Comparison of ENCODE assay signal across 19 mouse cellular contexts in the genomic region with DNA sequence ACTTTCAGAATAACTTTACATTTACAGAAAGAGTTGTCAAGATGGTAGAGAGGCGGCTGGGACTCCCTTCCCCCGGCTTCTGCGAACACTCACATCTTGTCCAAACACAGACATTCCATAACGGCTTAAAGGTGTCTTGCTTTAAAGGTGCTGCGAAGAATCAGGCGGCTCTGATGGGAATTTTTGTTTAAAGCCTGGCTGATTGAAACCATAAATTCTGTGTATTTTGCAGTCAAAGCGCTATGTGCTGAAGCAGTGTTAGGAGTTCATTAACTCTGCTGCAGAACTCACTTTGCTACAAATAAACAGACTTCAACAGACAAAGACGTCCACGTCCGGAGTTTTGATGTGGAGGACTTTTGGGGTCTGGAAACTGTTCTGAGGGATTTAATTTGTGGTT. TPM values are rescaled to one million over a fixed set of nuclear protein-coding genes. Genes with fewer than 3 reads are reported as not detected.
A peak's percentile ranks its signal among the peaks of the same experiment; 100 is the strongest.
DNase-seq lines count a peak whose midpoint lies in the region; ATAC-seq lines count a peak whose summit lies in the region.
"Had no signal": no experiment of that assay in that cellular context is flagged by ENCODE, and none has a peak within 500 bp of the region (broad histone marks: within the 10 kb centered on the region; RNA-seq: fewer than 3 reads in every experiment).

No protein-coding gene starts in this region.

- ATAC-seq in heart, embryonic 11.5 days (replicated peaks; ENCODE audit: insufficient number of reproducible peaks, low FRiP score, low TSS enrichment), result no peak
- no peak for ATAC-seq in lung, embryonic 15.5 days (ENCODE audit: borderline replicate concordance, extremely low read depth, low FRiP score, low TSS enrichment)
- no peak for ATAC-seq in embryonic facial prominence, embryonic 13.5 days (ENCODE audit: insufficient number of reproducible peaks, insufficient read depth, low FRiP score, low TSS enrichment, low read depth)
- no peak for ATAC-seq in limb, embryonic 13.5 days (ENCODE audit: low FRiP score, low read depth)
- ATAC-seq in hindbrain, embryonic 13.5 days (ENCODE audit: low FRiP score), result no peak
- ATAC-seq: forebrain, postnatal 0 days; midbrain, embryonic 16.5 days had no signal

- no peaks in the 10 kb centered on the region for H3K9me3 ChIP-seq in heart, embryonic 11.5 days (replicated peaks; ENCODE audit: control insufficient read depth, low read length)
- H3K9me3 ChIP-seq in lung, embryonic 15.5 days, result no peaks in the 10 kb centered on the region
- H3K9me3 ChIP-seq in embryonic facial prominence, embryonic 13.5 days, result no peaks in the 10 kb centered on the region
- H3K9me3 ChIP-seq in limb, embryonic 13.5 days, result no peaks in the 10 kb centered on the region
- no peaks in the 10 kb centered on the region for H3K9me3 ChIP-seq in hindbrain, embryonic 13.5 days

- no peak for DNase-seq in heart, postnatal 36 days
- no peak for DNase-seq in lung, postnatal 4 days
- DNase-seq in left cerebral cortex, postnatal 36 days (ENCODE audit: low spot score in 2 of 2), result no peak
- DNase-seq: B cell, adult 2 months; cerebellum, adult 11-12 months; forebrain, postnatal 0 days; gastrocnemius, postnatal 14 days; kidney, adult 18-20 months; right cerebral cortex, postnatal 14 days; thymus, adult 18-20 months had no signal

- no peak overlapping the region for H3K4me3 ChIP-seq in heart, embryonic 11.5 days (ENCODE audit: low read depth, low read length)
- H3K4me3 ChIP-seq in lung, embryonic 15.5 days, result no peak overlapping the region
- no peak overlapping the region for H3K4me3 ChIP-seq in embryonic facial prominence, embryonic 13.5 days
- H3K4me3 ChIP-seq in limb, embryonic 13.5 days, result no peak overlapping the region
- no peak overlapping the region for H3K4me3 ChIP-seq in hindbrain, embryonic 13.5 days

- H3K27ac ChIP-seq in heart, embryonic 11.5 days (ENCODE audit: low read depth, low read length), result peak overlapping the region; percentile 16; the same call in 1 of the 2 replicates
- peak overlapping the region; percentile 7; the same call in 1 of the 2 replicates for H3K27ac ChIP-seq in lung, embryonic 15.5 days
- peak overlapping the region; percentile 87 for H3K27ac ChIP-seq in embryonic facial prominence, embryonic 13.5 days
- peak overlapping the region; percentile 83 for H3K27ac ChIP-seq in limb, embryonic 13.5 days
- H3K27ac ChIP-seq in hindbrain, embryonic 13.5 days, result no peak overlapping the region
- H3K27ac ChIP-seq: liver, embryonic 14.5 days; macrophage had no signal

- WGBS in heart, embryonic 11.5 days (ENCODE audit: insufficient replicate concordance), result 52% methylated on average over 10 of the region's 10 CpGs
- WGBS in lung, embryonic 15.5 days, result 19% methylated on average over 10 of the region's 10 CpGs
- 17% methylated on average over 10 of the region's 10 CpGs for WGBS in embryonic facial prominence, embryonic 13.5 days
- WGBS in limb, embryonic 13.5 days, result 11% methylated on average over 10 of the region's 10 CpGs
- WGBS in hindbrain, embryonic 13.5 days, result 76% methylated on average over 10 of the region's 10 CpGs

- intact Hi-C loops in heart, postnatal 36 days (cut with DNase I), result loop anchor here (5.0 kb wide), 1 partner anchor 384 kb away; no protein-coding TSS in a partner anchor
- intact Hi-C loops in left cerebral cortex, postnatal 36 days (cut with DNase I), result no loop called here

- H3K27me3 ChIP-seq in heart, embryonic 11.5 days (ENCODE audit: control insufficient read depth, insufficient read depth, low read length), result no peaks in the 10 kb centered on the region
- no peaks in the 10 kb centered on the region for H3K27me3 ChIP-seq in lung, embryonic 15.5 days
- no peaks in the 10 kb centered on the region for H3K27me3 ChIP-seq in embryonic facial prominence, embryonic 13.5 days
- H3K27me3 ChIP-seq in limb, embryonic 13.5 days, result no peaks in the 10 kb centered on the region
- no peaks in the 10 kb centered on the region for H3K27me3 ChIP-seq in hindbrain, embryonic 13.5 days

- no peak overlapping the region for H3K4me2 ChIP-seq in heart, embryonic 11.5 days
- H3K4me2 ChIP-seq in lung, embryonic 15.5 days, result no peak overlapping the region
- H3K4me2 ChIP-seq in embryonic facial prominence, embryonic 13.5 days, result peak overlapping the region; percentile 27
- peak overlapping the region; percentile 12; the same call in 1 of the 2 replicates for H3K4me2 ChIP-seq in limb, embryonic 13.5 days (replicated peaks)
- H3K4me2 ChIP-seq in hindbrain, embryonic 13.5 days, result no peak overlapping the region

- H3K4me1 ChIP-seq in heart, embryonic 11.5 days (ENCODE audit: control insufficient read depth, insufficient read depth, low read length), result peaks cover 15% of the 10 kb centered on the region
- peaks cover 12% of the 10 kb centered on the region for H3K4me1 ChIP-seq in lung, embryonic 15.5 days
- H3K4me1 ChIP-seq in embryonic facial prominence, embryonic 13.5 days, result peaks cover 40% of the 10 kb centered on the region
- peaks cover 35% of the 10 kb centered on the region for H3K4me1 ChIP-seq in limb, embryonic 13.5 days
- H3K4me1 ChIP-seq in hindbrain, embryonic 13.5 days (replicated peaks), result peaks cover 4% of the 10 kb centered on the region

- H3K9ac ChIP-seq in heart, embryonic 11.5 days (ENCODE audit: low read depth, low read length), result no peak overlapping the region
- H3K9ac ChIP-seq in lung, embryonic 15.5 days, result no peak overlapping the region
- no peak overlapping the region for H3K9ac ChIP-seq in embryonic facial prominence, embryonic 13.5 days
- no peak overlapping the region; the same call in 1 of the 2 replicates for H3K9ac ChIP-seq in limb, embryonic 13.5 days
- no peak overlapping the region for H3K9ac ChIP-seq in hindbrain, embryonic 13.5 days
- H3K9ac ChIP-seq: forebrain, postnatal 0 days; liver, embryonic 14.5 days had no signal

- H3K36me3 ChIP-seq in heart, embryonic 11.5 days (ENCODE audit: control insufficient read depth, insufficient read depth, low read length), result no peaks in the 10 kb centered on the region
- no peaks in the 10 kb centered on the region for H3K36me3 ChIP-seq in lung, embryonic 15.5 days
- no peaks in the 10 kb centered on the region for H3K36me3 ChIP-seq in embryonic facial prominence, embryonic 13.5 days
- no peaks in the 10 kb centered on the region for H3K36me3 ChIP-seq in limb, embryonic 13.5 days
- H3K36me3 ChIP-seq in hindbrain, embryonic 13.5 days, result no peaks in the 10 kb centered on the region

RNA-seq across cellular contexts. Expression of a gene that starts 3.1 kb away (rescaled TPM):
- 8.3 and 11.7 TPM in 2 replicates for polyA plus RNA-seq in heart, embryonic 11.5 days (2014; fragmentation: Nextera tagmentation; extraction: Ambion mirVana)
- total RNA-seq in heart, postnatal 36 days (2021), result not detected
- 6.6 and 10.5 TPM in 2 replicates for polyA plus RNA-seq in lung, embryonic 15.5 days (2015; fragmentation: Nextera tagmentation; extraction: Ambion mirVana)
- polyA plus RNA-seq in embryonic facial prominence, embryonic 13.5 days (2015; fragmentation: Nextera tagmentation; extraction: Ambion mirVana), result 6.3 and 6.4 TPM in 2 replicates
- polyA plus RNA-seq in limb, embryonic 13.5 days (2015; fragmentation: Nextera tagmentation; extraction: Ambion mirVana), result 10.4 and 11.1 TPM in 2 replicates
- 1 to 10 TPM in 1 of 2 experiments, under 1 TPM in 1; 0.70 to 3.1 TPM for total RNA-seq in left cerebral cortex, postnatal 36 days (2021)
- 6.9 and 8.7 TPM in 2 replicates for polyA plus RNA-seq in hindbrain, embryonic 13.5 days (2015; fragmentation: Nextera tagmentation; extraction: Ambion mirVana)

RNA-seq across cellular contexts. Expression of a gene that starts 28.6 kb away (rescaled TPM):
- 0.62 TPM in 1 of 2 replicates, not detected in the other for polyA plus RNA-seq in heart, embryonic 11.5 days (2014; fragmentation: Nextera tagmentation; extraction: Ambion mirVana)
- under 1 TPM; 0.22 to 0.31 TPM for total RNA-seq in heart, postnatal 36 days (2021)
- polyA plus RNA-seq in lung, embryonic 15.5 days (2015; fragmentation: Nextera tagmentation; extraction: Ambion mirVana), result 0.12 TPM in 1 of 2 replicates, not detected in the other
- polyA plus RNA-seq in embryonic facial prominence, embryonic 13.5 days (2015; fragmentation: Nextera tagmentation; extraction: Ambion mirVana), result 0.23 TPM in 1 of 2 replicates, not detected in the other
- polyA plus RNA-seq in limb, embryonic 13.5 days (2015; fragmentation: Nextera tagmentation; extraction: Ambion mirVana), result 0.22 and 0.34 TPM in 2 replicates
- under 1 TPM; 0.84 to 0.94 TPM for total RNA-seq in left cerebral cortex, postnatal 36 days (2021)
- polyA plus RNA-seq in hindbrain, embryonic 13.5 days (2015; fragmentation: Nextera tagmentation; extraction: Ambion mirVana), result 0.12 and 0.39 TPM in 2 replicates
- polyA plus RNA-seq: forebrain, postnatal 0 days; heart, embryonic 14.5 days; macrophage had no signal

RNA-seq across cellular contexts. Expression of a gene that starts 28.7 kb away (rescaled TPM):
- polyA plus RNA-seq in heart, embryonic 11.5 days (2014; fragmentation: Nextera tagmentation; extraction: Ambion mirVana), result 29.3 and 30.9 TPM in 2 replicates
- total RNA-seq in heart, postnatal 36 days (2021), result 1 to 10 TPM; 8.3 to 8.4 TPM
- 35.3 and 39.6 TPM in 2 replicates for polyA plus RNA-seq in lung, embryonic 15.5 days (2015; fragmentation: Nextera tagmentation; extraction: Ambion mirVana)
- polyA plus RNA-seq in embryonic facial prominence, embryonic 13.5 days (2015; fragmentation: Nextera tagmentation; extraction: Ambion mirVana), result 30.4 and 35.4 TPM in 2 replicates
- 34.7 and 34.9 TPM in 2 replicates for polyA plus RNA-seq in limb, embryonic 13.5 days (2015; fragmentation: Nextera tagmentation; extraction: Ambion mirVana)
- total RNA-seq in left cerebral cortex, postnatal 36 days (2021), result 10 to 100 TPM; 19.1 to 20.7 TPM
- polyA plus RNA-seq in hindbrain, embryonic 13.5 days (2015; fragmentation: Nextera tagmentation; extraction: Ambion mirVana), result 29.5 and 33.4 TPM in 2 replicates

RNA-seq across cellular contexts. Expression of a gene that starts 29.9 kb away (rescaled TPM):
- polyA plus RNA-seq in heart, embryonic 11.5 days (2014; fragmentation: Nextera tagmentation; extraction: Ambion mirVana), result 2.4 TPM in 2 replicates
- not detected for total RNA-seq in heart, postnatal 36 days (2021)
- 0.13 and 0.15 TPM in 2 replicates for polyA plus RNA-seq in lung, embryonic 15.5 days (2015; fragmentation: Nextera tagmentation; extraction: Ambion mirVana)
- 0.83 and 1.4 TPM in 2 replicates for polyA plus RNA-seq in embryonic facial prominence, embryonic 13.5 days (2015; fragmentation: Nextera tagmentation; extraction: Ambion mirVana)
- 2.3 and 2.7 TPM in 2 replicates for polyA plus RNA-seq in limb, embryonic 13.5 days (2015; fragmentation: Nextera tagmentation; extraction: Ambion mirVana)
- total RNA-seq in left cerebral cortex, postnatal 36 days (2021), result under 1 TPM; 0.18 to 0.25 TPM
- polyA plus RNA-seq in hindbrain, embryonic 13.5 days (2015; fragmentation: Nextera tagmentation; extraction: Ambion mirVana), result 1.4 and 1.5 TPM in 2 replicates
- polyA plus RNA-seq: macrophage had no signal

Comparison
In these comparisons a context has a peak if more than half of its experiments do, and no peak if none do; other contexts are left out.
1. H3K4me2 ChIP-seq: peak in embryonic facial prominence, embryonic 13.5 days (single experiment) and limb, embryonic 13.5 days (single experiment); none in heart, embryonic 11.5 days (single experiment), lung, embryonic 15.5 days (single experiment) and hindbrain, embryonic 13.5 days (single experiment).